Mouse (Mus musculus): ENCODE measurements around the gene Ccdc107.

DNA sequence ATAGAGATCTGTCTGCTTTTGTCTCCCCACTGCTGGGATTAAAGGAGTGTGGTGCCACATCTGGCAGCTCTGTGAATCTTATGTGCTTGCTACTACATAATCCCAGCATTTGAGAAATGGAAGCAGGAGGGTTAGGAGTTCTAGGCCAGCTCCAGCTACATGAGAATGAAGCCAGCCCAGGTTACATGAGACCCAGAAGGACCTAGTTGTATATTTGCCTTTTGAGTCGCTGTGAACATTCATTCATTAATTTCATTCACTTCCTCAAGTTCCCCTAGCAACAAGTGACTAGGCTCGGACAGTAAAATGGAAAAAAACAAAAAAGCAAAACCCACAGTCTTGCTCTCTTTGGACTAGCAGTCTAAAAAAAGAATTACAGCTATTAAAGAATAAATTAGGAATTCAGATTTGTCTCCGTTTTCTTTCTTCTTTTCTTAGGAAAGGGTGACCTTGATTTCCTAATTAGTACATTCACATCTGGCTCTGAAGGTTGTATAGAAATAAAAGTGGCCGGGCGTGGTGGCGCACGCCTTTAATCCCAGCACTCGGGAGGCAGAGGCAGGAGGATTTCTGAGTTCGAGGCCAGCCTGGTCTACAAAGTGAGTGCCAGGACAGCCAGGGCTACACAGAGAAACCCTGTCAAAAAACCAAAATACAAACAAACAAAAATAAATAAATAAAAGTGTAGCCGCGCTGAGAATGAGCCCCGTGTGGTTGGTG, 439 bp upstream of the Ccdc107 start:
- TF ChIP-seq CTCF (IDR thresholded peaks at IDR 0.05; ENCODE audit: insufficient read depth, low read depth, low read length) (no peak), POLR2A (IDR thresholded peaks at IDR 0.05; ENCODE audit: insufficient read depth, low read depth, low read length) (no peak)

Data from olfactory bulb, adult 2 months (tissue).